Mouse (Mus musculus): ENCODE data around the gene Gm10153. TPM values are rescaled to one million over a fixed set of nuclear protein-coding genes. Genes with fewer than 3 reads are reported as not detected.
"Not testable (repeated sequence)": the region's sequence is repeated elsewhere in the genome, so short reads cannot be mapped to it uniquely, and the experiment has no call there.

Gm10153 gene
- total RNA-seq, 1 experiment from 2014 or later = not detected

GRCm38 (mm10) chr7:142143506-142144010 lies 46.6 kb downstream of the Gm10153 start:
- not testable (repeated sequence) for DNase-seq

GRCm38 (mm10) chr7:142140696-142141095 lies 49.5 kb downstream of the Gm10153 start:
- DNase-seq = no peak

Other genes with a start within 250 kb of the Gm10153 start
- gene Brsk2, start 240.6 kb downstream of the Gm10153 start, total RNA-seq (2021) = 1.1 and 1.7 TPM in 2 replicates
- 50.3 and 56.9 TPM in 2 replicates for gene Mob2, start 129.3 kb downstream of the Gm10153 start, total RNA-seq (2021)
- gene Dusp8, start 94.5 kb downstream of the Gm10153 start, total RNA-seq (2021) = 3.9 and 4.7 TPM in 2 replicates
- gene Gm45618, start 69.7 kb downstream of the Gm10153 start, total RNA-seq (2021) = not detected in 2 replicates
- gene Gm39115, start 54.4 kb downstream of the Gm10153 start, total RNA-seq (2021) = not detected in 2 replicates
- not detected in 2 replicates for gene Gm45337, start 45.8 kb downstream of the Gm10153 start, total RNA-seq (2021)
- gene Gm29735, start 33.3 kb downstream of the Gm10153 start, total RNA-seq (2021) = not detected in 2 replicates
- gene Gm4553, start 24.6 kb downstream of the Gm10153 start, total RNA-seq (2021) = not detected in 2 replicates
- gene Krtap5-2, start 14.4 kb downstream of the Gm10153 start, total RNA-seq (2021) = not detected in 2 replicates
- gene Krtap5-3, start 11.0 kb upstream of the Gm10153 start, total RNA-seq (2021) = not detected in 2 replicates
- gene Gm7579, start 21.5 kb upstream of the Gm10153 start, total RNA-seq (2021) = not detected in 2 replicates
- gene Krtap5-5, start 39.6 kb upstream of the Gm10153 start, total RNA-seq (2021) = not detected in 2 replicates
- not detected in 2 replicates for gene Gm40460, start 50.7 kb upstream of the Gm10153 start, total RNA-seq (2021)
- gene Gm2431, start 68.0 kb upstream of the Gm10153 start, total RNA-seq (2021) = not detected in 2 replicates
- not detected in 2 replicates for gene Gm4559, start 84.0 kb upstream of the Gm10153 start, total RNA-seq (2021)
- not detected in 2 replicates for gene Krtap5-1, start 106.7 kb upstream of the Gm10153 start, total RNA-seq (2021)
- not detected in 2 replicates for gene Krtap5-4, start 113.2 kb upstream of the Gm10153 start, total RNA-seq (2021)
- gene Ifitm10, start 183.4 kb upstream of the Gm10153 start, total RNA-seq (2021) = 3.0 and 4.1 TPM in 2 replicates
- gene Gm49369, start 192.3 kb upstream of the Gm10153 start, total RNA-seq (2021) = 0.55 TPM in 1 of 2 replicates, not detected in the other
- gene Ctsd, start 197.6 kb upstream of the Gm10153 start, total RNA-seq (2021) = 1,030 and 1,043 TPM in 2 replicates
- gene Syt8, start 244.5 kb upstream of the Gm10153 start, total RNA-seq (2021) = not detected in 2 replicates